Mouse (Mus musculus): ENCODE measurements around the gene Pard3b. TPM values are rescaled to one million over a fixed set of nuclear protein-coding genes. Genes with fewer than 3 reads are reported as not detected.

Pard3b gene
- total and polyA plus RNA-seq, 3 experiments = 0.30 to 0.75 (median 0.63) TPM

- no peak for DNase-seq (ENCODE audit: extremely low read depth)
These were observed 378.1 kb downstream of the Pard3b start for GRCm38 (mm10) chr1:62016536-62017300.

DNA sequence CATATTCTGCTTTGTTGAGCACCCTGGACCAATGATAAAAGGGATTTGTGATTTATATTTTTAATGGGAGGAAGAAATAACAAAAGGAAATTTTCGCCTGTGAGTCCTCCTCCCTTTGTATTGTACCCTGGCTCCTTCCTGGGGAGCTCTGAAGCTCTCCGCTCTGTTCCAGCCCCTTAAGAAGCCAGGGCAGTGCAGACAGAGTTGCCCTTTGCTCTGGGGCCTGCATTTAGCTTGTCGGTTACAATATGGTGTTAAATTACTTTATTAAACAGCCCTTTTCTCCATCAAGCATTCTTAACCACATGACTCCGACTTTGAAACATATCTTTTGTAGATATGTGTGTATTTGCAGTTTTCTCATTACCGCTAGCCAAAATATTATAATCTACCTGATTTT, 379.7 kb downstream of the Pard3b start:
- H3K9me3 ChIP-seq (replicated peaks; ENCODE audit: low read length) = no peaks in the 10 kb centered on the region
- in situ Hi-C loops (cut with MboI; ENCODE audit: low pct_ligation_motif_present, low pct_unique_long_range_greater_than_20kb, low sequenced_read_pairs) = no loop called here
- H3K36me3 ChIP-seq (replicated peaks in 1 of 2; ENCODE audit: control insufficient read depth in 1 of 2, insufficient read depth in 1 of 2, low read length in 1 of 2) = no peaks in the 10 kb centered on the region
- no peak for DNase-seq (ENCODE audit: extremely low read depth)
- no peaks in the 10 kb centered on the region for H3K27me3 ChIP-seq (replicated peaks)
- no peak overlapping the region for H3K27ac ChIP-seq (ENCODE audit: insufficient read depth, low read depth)
- no peak overlapping the region for H3K4me3 ChIP-seq (replicated peaks in 1 of 3; ENCODE audit: low read depth in 2 of 3, low read length in 2 of 3, poor library complexity in 1 of 3)
- dilution Hi-C loops (cut with MboI; ENCODE audit: extremely low pct_ligation_motif_present, extremely low pct_unique_long_range_greater_than_20kb, low sequenced_read_pairs) = no loop called here
- no peak overlapping the region for H3K4me2 ChIP-seq (ENCODE audit: insufficient read depth, low read depth, poor library complexity, severe bottlenecking)
- no peaks in the 10 kb centered on the region for H3K79me2 ChIP-seq (replicated peaks; ENCODE audit: control insufficient read depth, extremely low read depth, insufficient read depth, poor library complexity, severe bottlenecking)
- no peak for TF ChIP-seq MAX (IDR thresholded peaks at IDR 0.05; ENCODE audit: low read length)
- no peak for TF ChIP-seq IRF4 (IDR thresholded peaks at IDR 0.05; ENCODE audit: low read depth, low read length)
- no peak for TF ChIP-seq POLR2A (IDR thresholded peaks at IDR 0.05; ENCODE audit: low read depth, low read length)
- no peak for TF ChIP-seq HCFC1 (IDR thresholded peaks at IDR 0.05; ENCODE audit: low read depth, low read length)
- TF ChIP-seq USF2 (conservative IDR thresholded peaks at IDR 0.05; ENCODE audit: low read depth, low read length) = no peak
- no peak for TF ChIP-seq CTCF (conservative IDR thresholded peaks at IDR 0.05 in 1 of 2, IDR thresholded peaks at IDR 0.05 in 1 of 2; ENCODE audit: low read depth in 2 of 2, low read length in 2 of 2)
- TF ChIP-seq MAFK (IDR thresholded peaks at IDR 0.05; ENCODE audit: insufficient replicate concordance, low read length) = no peak
- no peak for TF ChIP-seq ZMIZ1 (IDR thresholded peaks at IDR 0.05; ENCODE audit: low read depth, low read length)
- no peak for TF ChIP-seq E2F4 (IDR thresholded peaks at IDR 0.05; ENCODE audit: insufficient replicate concordance, low read depth, low read length)
- no peak for TF ChIP-seq KAT2A (IDR thresholded peaks at IDR 0.05; ENCODE audit: insufficient replicate concordance, low read length)
- TF ChIP-seq UBTF (IDR thresholded peaks at IDR 0.05; ENCODE audit: low read depth, low read length) = no peak
- TF ChIP-seq PAX5 (IDR thresholded peaks at IDR 0.05; ENCODE audit: low read length) = no peak
- H3K4me1 ChIP-seq (ENCODE audit: control insufficient read depth in 1 of 2, insufficient read depth in 2 of 2) = no peaks in the 10 kb centered on the region
- no peak overlapping the region for H3K9ac ChIP-seq (ENCODE audit: insufficient read depth, low read depth)

More at GRCm38 (mm10) chr1:62016536-62017300, 378.1 kb downstream of the Pard3b start:
- H3K9ac ChIP-seq (ENCODE audit: insufficient read depth, low read depth) = no peak overlapping the region
- TF ChIP-seq MAZ (IDR thresholded peaks at IDR 0.05; ENCODE audit: low read depth, low read length) (no peak), MAX (IDR thresholded peaks at IDR 0.05; ENCODE audit: low read length) (no peak), ZMIZ1 (IDR thresholded peaks at IDR 0.05; ENCODE audit: low read depth, low read length) (no peak), MYC (IDR thresholded peaks at IDR 0.05; ENCODE audit: low read depth, low read length) (no peak), SMC3 (IDR thresholded peaks at IDR 0.05; ENCODE audit: low read depth, low read length) (no peak)
- no peaks in the 10 kb centered on the region for H3K4me1 ChIP-seq (ENCODE audit: control insufficient read depth in 1 of 2, insufficient read depth in 2 of 2)
- in situ Hi-C loops (cut with MboI; ENCODE audit: low pct_ligation_motif_present, low pct_unique_long_range_greater_than_20kb, low sequenced_read_pairs) (no loop called here), dilution Hi-C loops (cut with MboI; ENCODE audit: extremely low pct_ligation_motif_present, extremely low pct_unique_long_range_greater_than_20kb, low sequenced_read_pairs) (no loop called here)
- H3K36me3 ChIP-seq (replicated peaks in 1 of 2; ENCODE audit: control insufficient read depth in 1 of 2, insufficient read depth in 1 of 2, low read length in 1 of 2) = no peaks in the 10 kb centered on the region
- H3K27ac ChIP-seq (ENCODE audit: insufficient read depth, low read depth) = no peak overlapping the region
- H3K4me2 ChIP-seq (ENCODE audit: insufficient read depth, low read depth, poor library complexity, severe bottlenecking) = no peak overlapping the region
- no peaks in the 10 kb centered on the region for H3K79me2 ChIP-seq (replicated peaks; ENCODE audit: control insufficient read depth, extremely low read depth, insufficient read depth, poor library complexity, severe bottlenecking)
- no peak overlapping the region for H3K4me3 ChIP-seq (replicated peaks in 1 of 3; ENCODE audit: low read depth in 2 of 3, low read length in 2 of 3, poor library complexity in 1 of 3)
- H3K9me3 ChIP-seq (replicated peaks; ENCODE audit: low read length) = no peaks in the 10 kb centered on the region
- H3K27me3 ChIP-seq (replicated peaks) = no peaks in the 10 kb centered on the region
